Mouse (Mus musculus): ENCODE measurements at regions not wholly inside any gene's neighbourhood (a gene's known extent, or its start where the extent isn't known, plus 50 kb on each side); places are given as distances from the start of the nearest gene placed in this dataset.

DNA sequence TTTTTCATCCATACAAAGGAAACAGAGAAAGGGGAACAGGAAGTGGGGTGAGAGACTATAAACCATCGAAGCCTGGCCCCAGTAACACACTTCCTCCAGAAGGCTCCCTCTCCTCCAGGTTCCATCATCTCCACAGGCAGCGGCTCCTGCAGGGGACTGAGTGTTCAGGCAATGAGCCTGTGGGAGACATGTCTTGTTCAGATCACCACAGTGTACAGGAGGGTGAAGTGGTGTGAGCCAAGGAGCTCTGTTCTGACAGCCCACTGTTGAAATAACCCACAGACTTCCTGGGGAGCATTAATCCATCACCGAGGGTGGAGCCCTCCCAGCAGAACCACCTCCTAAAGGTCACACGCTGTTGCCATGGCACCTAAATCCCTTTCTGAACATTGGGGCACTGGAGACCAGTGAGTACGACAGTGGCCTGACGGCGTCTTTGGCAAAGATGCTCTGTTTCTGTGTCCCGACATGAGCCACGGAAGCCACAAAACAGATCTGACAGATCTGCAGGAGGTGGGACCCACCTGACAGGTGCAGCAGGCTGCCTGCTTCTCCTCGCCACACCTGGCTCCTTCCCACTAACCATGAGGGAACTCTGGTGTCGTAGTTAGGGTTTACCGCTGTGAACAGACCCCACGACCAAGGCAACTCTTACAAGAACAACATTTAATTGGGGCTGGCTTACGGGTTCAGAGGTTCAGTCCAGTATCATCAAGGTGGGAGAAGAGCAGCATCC, 60.9 kb downstream of the Psmg1 start:
- DNase-seq (ENCODE audit: extremely low read depth, insufficient read length, low spot score), result no peak

DNA sequence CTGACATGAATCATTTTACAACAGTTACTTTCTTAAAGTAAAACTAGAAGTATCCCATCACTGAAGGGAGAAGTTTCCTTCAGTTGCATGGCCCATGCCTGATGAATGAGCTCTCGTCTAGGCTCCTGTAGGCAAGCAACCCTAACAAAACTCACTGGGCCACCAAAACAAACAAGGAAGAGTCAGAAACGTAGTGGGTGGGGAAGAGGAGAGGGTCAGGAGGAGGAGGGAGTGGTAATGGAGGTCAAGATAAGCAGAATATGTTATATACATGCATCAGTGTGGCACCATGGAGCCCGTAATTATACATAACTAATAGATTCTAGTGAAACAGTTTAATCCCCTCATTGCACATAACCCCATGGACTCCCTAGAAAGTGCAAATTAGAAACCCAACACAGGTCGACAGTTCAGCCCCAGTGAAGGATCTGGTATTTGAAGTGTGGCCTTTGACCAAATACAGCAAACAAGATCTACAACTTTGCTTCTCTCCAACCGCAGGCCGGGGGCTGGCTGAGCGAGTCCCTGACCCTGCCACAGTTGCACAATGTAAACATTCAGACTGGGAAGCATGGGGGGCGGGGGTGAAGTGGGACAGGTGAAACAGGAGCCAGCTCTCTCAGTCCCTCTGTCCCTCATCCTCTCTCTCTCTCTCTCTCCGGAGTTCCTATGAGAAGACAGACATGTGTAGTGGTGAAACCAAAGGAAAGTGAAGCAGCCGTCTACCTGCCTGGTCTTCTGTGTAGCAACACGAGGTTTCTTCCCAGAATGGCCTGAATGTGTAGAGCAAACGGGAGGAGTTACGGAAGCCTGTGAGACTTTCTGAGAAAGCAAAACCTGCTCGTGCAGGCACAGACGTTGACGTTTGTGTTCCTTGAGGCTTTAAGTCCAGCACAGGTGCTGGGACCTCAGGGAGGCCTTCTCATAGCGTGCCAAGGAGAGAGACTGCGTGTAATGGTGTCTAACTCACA, 62.2 kb downstream of the Psmg1 start:
- DNase-seq (ENCODE audit: extremely low read depth, insufficient read length, low spot score), result no peak

DNA sequence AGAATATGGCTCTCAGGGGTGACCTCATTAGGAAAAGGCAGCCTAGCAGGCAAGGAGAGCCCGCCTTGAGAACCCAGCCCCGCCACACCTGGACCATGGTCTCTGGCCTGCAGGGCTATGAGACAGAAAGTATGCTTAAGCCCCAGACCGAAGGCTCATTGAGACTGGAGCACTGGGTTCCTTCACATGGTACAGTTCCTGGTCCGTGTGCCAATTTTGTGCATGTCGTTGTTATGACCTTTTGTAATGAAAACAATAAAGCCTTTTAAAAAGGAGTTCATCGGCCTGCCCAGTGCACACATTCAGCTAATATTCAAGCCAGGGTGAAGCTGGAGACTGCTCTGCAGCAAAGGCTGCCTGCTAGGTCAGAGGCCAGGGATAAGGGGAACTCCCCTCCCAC, 64.2 kb downstream of the Psmg1 start:
- no peak for DNase-seq (ENCODE audit: extremely low read depth, insufficient read length, low spot score)

DNA sequence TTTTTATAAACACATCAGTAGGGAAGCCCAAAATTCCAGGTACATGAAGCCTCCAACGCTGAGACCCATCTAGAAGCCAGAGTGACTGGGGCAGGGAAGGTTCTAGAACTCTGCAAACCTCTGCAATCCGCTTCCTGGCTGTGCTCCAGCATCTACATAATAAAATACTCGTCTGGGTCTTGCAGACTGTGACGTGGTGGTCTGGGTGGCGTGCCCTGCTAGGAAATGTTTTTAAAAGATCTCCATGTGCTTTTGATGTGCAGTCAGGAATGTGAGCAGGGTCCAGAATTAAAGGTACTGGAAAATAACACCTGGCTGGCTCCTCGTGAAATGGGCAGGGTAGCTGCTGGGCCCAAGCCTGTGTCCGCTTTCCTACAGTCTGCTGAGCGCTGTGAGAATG, 66.0 kb downstream of the Psmg1 start:
- DNase-seq (ENCODE audit: extremely low read depth, insufficient read length, low spot score), result no peak

- no peak for DNase-seq (ENCODE audit: extremely low read depth, insufficient read length, low spot score)
Measured at GRCm38 (mm10) chr16:95923991-95924390, 66.8 kb downstream of the Psmg1 start.

GRCm38 (mm10) chr16:95922369-95922934, 68.3 kb downstream of the Psmg1 start:
- no peak for DNase-seq (ENCODE audit: extremely low read depth, insufficient read length, low spot score)

- DNase-seq (ENCODE audit: extremely low read depth, insufficient read length, low spot score), result no peak
Measured at GRCm38 (mm10) chr16:95921169-95921568, 69.6 kb downstream of the Psmg1 start.

DNA sequence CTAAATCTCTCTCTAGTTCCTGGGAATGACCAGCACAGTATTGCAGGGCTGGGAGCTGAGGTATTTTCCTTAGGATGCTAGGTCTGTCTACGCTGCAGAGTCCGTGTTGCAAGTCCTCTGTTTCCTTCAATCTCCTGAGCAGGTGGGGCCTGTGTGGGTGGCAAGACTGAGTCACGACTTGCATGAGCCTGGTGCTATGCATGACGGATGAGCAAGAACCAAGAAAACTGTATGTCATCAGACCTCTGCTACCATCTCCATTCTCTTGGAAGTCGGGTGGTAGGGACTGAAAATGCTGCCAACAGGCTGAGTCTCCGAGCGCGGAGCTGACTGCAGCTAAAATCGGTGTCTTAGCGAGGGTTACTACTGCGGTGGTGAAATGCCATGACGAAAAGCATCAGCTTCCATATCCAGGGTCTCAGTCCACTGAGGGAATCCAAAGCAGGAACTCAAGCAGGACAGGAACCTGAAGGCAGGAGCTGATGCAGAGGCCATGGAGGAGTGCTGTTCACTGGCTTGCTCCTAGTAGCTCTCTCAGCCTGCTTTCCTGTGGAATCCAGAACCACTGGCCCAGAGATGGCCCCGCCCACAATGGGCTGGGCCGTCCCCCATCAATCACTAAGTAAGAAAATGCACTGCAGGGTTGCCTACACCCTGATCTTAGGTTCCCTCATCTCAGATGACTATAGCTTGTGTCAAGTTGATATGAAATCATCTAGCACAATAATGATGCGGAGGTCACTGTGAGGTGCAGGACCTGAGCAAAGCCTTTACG, 71.9 kb downstream of the Psmg1 start:
- no peak for DNase-seq (ENCODE audit: extremely low read depth, insufficient read length, low spot score)

DNA sequence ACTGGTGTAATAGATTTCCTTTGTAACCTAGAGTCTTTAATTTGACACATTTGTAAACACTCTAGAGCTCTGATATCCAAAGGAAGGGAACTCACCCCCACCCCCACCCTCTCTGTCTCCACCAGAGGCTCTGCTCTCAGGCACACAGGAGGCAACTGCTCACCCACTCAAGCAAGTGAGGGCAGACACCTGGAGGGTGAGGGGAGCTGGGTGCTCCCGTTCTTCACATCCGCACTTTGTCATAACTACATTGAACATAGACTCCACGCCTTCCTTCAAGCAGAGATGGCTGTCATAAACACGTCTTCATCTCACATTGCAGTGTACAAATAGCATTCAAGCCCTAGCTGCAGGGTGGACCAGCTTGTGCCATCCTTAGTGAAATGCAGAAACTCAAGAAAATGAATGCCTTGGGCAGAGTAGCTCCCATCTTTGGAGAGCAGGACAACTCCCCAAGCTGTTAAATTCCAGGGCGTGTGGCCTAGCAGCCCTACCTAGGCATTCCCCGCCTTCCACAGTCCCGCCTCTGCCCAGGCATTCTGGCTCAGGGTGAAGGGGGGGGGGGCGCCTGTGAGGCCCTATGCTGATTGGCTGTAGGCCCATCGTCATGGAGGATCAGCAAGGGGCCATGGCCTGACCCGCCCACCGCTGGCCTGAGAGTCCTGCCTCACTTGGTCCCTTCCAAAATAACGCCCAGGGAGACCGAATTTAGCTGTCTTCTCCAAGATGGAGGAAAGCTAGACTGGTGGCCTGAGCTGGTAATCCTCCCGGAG, 72.9 kb downstream of the Psmg1 start:
- DNase-seq (ENCODE audit: extremely low read depth, insufficient read length, low spot score), result no peak

- no peak for DNase-seq (ENCODE audit: extremely low read depth, insufficient read length, low spot score)
Measured at GRCm38 (mm10) chr16:95913879-95914278, 76.9 kb downstream of the Psmg1 start.

GRCm38 (mm10) chr16:95904531-95905165, 86.1 kb downstream of the Psmg1 start:
- DNase-seq (ENCODE audit: extremely low read depth, insufficient read length, low spot score), result no peak

DNA sequence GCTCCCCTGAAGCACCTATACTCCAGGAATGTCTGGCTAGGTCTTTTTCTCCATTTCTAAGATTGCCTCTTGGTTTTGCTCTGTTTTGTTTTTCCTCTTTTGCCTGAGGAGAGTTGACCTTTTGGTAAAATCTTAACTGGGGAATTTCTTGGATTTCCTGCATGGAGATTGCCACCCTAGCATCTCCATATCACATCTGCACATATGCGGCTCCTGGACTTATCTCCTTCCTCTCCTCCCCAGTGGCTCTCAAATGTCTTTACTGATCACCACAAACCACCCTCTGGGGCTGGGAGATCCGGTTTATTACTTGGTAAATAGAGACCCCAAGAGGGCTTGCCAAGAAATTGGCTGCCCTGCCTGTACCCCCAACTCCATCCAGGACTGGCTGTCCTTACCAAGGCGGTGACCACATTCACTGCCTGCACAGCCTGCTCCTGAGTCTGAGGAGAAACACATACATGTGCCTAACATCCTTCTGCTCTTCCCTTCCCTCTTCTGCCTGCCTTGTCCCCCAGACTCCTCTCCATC, 87.3 kb downstream of the Psmg1 start:
- no peak for DNase-seq (ENCODE audit: extremely low read depth, insufficient read length, low spot score)

GRCm38 (mm10) chr16:95902177-95902576, 88.6 kb downstream of the Psmg1 start:
- no peak for DNase-seq (ENCODE audit: extremely low read depth, insufficient read length, low spot score)

GRCm38 (mm10) chr16:95901388-95901787, 89.4 kb downstream of the Psmg1 start:
- DNase-seq (ENCODE audit: extremely low read depth, insufficient read length, low spot score), result no peak

GRCm38 (mm10) chr16:95900181-95900580, 90.6 kb downstream of the Psmg1 start:
- no peak for DNase-seq (ENCODE audit: extremely low read depth, insufficient read length, low spot score)

GRCm38 (mm10) chr16:95899672-95900071, 91.1 kb downstream of the Psmg1 start:
- DNase-seq (ENCODE audit: extremely low read depth, insufficient read length, low spot score), result no peak

GRCm38 (mm10) chr16:95897843-95898242, 92.9 kb downstream of the Psmg1 start:
- peak; percentile 21 for DNase-seq (ENCODE audit: extremely low read depth, insufficient read length, low spot score)

DNA sequence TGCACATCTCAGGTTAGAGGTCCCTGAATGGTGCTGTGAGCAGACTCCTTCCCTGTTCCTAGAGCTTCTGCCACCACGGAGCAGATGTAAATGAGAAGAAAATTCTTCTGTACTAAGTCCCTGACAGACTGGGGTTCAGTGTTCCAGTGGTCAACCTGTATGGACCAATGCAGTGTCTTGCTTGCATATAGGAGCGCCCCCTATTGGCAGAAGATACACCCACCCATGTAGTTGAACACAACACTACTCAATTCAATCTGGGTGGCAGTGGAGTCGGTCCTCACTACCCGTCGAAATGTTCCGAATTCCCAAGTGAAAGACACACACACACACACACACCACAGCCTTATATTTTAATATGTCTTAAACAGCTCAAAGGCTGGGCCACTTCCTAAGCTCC, 94.6 kb downstream of the Psmg1 start:
- no peak for DNase-seq (ENCODE audit: extremely low read depth, insufficient read length, low spot score)
